Mouse (Mus musculus) embryo, embryonic 10 days (tissue): ENCODE measurements around the gene Hrh2.
A peak's percentile ranks its signal among the peaks of the same experiment; 100 is the strongest.

Experiments used
- DNase-seq: peaks from one replicate; pipeline ENCODE4 v3.0.0-alpha.2; 2015; ENCODE audit warnings: low spot score

Gene Hrh2

DNA sequence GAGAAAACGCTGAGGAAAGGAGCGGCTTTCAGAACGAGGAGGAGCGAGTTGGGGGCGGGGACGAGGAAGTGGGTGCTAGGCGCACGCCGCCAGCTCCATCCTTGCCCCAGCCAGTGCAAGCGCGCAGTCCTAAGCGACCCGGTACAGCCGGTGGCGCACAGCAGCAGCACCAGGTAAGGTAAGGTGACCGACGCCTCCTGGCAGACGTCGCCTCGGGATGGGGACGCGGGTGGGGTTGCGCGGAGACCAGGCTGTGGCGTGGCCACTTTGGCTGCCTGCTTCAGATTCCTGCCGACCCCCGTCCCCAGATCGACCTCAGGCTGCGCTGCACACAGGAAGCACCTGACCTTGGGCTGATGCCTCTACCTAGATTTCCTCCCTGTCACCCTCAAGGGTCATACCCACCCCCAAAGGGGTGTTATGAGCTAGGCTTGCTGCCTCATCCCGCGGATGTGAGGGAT is at the start of gene Hrh2:
Gene Hrh2, plus strand, starts transcription at position 109 of the 461 bp plus-strand sequence.
- DNase-seq = no peak

DNA sequence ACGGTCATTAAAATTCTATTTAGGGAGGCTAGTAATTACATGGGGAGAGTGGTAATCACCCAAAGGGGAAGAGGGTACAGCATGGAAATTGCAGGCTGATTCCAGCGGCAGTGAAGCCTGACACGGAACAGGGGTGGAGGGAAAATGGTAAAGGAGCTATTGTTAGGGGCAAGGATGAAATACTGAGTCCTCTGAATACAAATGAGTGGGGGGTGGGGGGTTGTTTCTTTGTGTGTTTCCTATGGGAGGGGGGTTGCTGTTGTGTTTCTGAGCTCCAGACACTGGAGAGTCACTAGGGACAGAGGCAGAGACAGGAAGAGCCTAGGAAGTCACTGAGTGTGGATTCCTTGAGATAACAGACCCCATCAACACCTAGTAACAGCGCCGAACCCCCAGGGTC is 48.1 kb upstream of the Hrh2 start:
- no peak for DNase-seq

DNA sequence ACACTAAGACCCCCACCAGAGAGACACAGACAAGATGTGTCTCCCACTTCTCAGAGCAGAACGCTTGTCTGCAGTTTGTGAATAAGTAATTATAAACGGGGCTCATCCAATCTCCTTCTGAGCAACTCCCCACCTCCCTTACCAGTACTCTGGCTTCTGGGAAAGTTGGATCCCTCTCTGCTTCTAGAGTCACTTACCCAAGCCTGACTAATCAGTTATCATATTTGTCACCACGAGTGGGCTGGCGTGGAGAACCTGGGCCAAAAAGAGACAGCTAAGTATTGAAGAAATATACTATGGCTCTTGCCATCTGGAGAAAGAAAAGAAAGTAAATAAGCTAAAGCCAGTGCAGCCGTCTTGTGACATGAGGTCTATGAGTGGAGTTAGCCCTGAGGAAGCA is 47.3 kb upstream of the Hrh2 start:
- DNase-seq = no peak

DNA sequence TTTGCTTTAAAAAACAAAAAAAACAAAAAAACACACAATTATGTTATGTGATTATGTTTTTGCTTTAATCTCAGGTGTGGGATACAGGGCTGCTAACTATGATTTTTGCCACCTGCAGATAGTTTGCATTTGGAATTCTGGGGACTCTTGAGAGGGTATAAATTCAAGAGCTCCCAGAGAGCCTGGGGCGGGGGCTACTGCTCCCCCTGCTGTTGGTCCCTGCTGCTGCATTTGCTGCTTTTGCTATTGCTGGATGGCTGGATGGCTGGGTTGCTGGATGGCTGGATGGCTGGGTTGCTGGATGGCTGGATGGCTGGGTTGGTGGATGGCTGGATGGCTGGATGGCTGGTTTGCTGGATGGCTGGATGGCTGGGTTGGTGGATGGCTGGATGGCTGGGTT is 44.6 kb upstream of the Hrh2 start:
- DNase-seq = no peak

DNA sequence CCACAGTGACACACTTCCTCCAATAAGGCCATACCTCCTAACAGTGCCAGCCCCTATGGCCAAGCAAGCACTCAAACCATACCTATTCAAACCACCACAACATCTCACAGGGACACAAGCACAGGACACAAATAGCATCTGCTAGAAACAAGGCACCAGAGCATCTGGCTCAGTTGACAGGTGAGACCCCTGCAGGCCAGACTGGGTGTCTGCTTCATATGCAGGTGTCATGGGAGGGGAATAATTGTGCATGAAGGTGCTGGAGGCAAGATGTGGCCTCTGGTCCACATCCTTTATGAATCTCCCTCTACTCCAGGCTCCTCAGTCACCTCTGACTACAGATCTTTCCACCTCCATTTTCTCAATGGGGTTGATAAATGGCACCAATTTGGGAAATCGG is 39.5 kb upstream of the Hrh2 start:
- DNase-seq = no peak

DNA sequence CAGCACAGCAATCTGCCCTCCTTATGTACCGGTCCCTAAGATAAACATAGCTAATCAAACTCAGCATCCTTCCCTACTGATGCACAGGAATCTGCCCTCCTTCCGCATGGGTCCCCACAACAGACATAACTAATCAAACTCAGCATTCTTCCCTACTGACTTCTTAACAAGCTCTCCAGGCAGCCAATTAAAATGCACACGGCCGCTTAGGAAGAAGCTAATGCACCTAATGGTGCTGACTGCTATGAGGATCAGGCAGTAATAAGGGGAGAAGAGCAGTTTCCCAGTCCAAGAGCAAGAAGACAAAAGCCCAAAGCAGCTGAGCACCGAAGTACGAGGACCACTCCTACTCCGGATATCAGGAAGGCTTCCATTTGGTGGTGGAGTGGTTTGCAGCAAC is 39.0 kb upstream of the Hrh2 start:
- no peak for DNase-seq

DNA sequence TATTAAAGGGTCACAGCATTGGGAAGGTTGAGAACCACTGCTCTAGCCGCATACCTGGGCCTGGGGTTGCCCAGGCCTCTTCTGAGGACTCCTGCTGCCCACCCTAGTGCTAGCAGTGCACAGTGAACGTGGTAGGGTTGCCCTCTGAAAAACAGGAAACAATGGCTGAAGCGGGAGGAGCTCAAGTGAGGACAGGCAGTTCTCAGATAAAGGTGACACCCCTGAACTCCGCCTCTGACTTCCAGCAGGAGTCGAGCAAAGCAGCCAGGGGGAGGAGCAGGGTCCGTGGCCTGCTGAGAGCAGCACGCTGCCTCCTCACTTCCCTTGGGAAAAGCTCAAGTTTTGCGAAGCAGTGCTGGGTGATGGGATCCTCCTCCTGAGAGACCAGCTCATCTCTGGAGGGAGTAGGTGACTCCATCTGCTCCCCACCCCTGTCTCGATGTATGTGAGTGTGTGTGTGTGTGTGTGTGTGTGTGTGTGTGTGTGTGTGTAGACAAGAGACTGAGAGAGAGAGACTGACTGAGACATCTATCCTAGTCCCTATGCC is 38.2 kb upstream of the Hrh2 start:
- DNase-seq = peak; percentile 40

DNA sequence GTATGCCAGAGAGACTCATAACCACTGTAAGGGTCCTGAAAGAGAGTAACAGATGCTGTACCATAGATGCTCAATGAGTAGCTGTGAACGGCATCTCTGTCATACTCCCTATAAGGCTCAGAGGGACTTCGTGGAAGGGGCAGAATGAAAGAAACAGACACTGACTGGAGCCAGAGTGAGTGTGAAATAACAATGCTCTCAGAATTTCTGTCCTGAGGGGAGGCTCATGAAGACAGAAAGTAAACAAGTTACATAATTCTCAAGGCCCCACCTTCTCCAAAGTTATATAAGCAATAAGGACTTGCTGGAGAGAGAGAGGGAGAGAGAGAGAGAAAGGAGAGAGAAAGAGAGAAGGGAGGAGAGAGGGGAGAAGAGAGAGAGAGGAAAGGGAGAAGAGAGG is 36.1 kb upstream of the Hrh2 start:
- no peak for DNase-seq

DNA sequence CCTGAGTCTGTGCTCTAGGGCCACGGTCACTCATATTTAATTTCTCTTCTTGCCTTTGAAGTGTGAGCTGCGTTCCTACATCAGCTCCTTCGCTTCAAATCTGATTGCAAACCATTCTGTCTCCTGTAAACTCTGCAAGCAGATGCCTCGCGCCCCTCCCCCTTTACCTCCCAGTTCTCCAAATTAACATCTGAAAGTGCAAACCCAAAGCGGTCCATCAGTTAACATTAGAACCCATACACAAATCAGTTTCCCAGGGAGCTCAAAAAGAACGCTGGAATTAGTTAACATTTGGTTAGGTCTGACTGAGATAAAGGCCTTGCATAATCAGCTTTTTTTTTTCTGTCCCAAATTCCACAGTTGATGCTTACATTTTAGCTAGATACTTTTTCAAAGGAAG is 32.7 kb upstream of the Hrh2 start:
- peak; percentile 18 for DNase-seq

DNA sequence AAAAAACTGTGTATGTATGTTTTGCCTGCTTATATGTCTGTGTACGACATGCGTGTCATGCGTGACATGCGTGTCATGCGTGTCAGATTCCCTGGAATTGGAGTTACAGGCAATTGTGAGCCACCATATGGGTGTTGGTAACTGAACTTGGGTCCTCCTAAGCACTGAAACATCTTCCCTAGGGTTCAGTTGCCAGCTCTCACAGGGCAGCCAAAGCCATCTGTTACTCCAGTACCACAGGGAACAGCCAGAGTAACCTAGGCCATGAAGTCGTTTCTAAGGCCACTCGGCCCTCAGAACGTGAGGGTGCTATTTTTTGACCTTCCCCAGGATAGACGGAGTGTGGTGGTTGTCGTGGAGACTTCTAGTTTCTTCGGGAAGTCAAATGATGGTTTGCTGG is 32.2 kb upstream of the Hrh2 start:
- no peak for DNase-seq

DNA sequence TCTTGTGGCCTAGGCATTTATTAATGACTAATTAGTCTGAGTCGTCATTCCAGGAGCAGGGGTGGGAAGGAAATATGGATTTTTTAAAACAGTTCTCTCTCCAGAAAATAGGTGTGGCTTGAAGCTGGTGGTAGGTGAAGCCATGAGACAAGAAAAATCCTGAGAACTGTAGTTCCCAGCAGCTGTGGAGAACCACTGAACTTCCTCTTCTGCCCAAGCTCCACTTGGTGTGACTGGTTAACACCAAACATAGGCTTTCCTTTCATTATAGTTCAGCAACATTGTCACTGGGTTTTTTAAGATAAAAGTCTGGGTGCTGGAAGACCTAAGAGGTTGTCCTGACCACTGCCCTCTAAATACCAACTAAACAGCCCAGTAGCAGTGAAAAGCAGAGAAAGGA is 31.4 kb upstream of the Hrh2 start:
- DNase-seq = no peak

DNA sequence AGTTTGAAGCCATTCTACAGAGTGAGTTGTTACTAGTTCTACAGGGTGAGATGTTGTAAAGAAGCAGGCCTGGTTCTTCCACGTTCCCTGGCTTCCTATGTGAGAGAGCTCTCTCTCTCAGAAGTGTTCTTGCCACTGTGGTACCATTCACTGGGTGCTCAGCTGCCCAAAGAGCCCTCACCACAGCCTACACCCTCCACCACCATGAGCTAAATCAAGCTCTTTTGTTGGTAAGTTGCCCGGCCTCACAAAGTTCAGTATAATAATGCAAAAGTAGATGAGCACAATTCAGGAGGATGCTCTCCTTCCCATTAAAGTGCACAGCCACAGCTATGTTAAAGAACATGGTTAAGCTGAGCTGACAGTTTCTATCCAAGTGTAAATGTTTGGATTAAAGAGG is 30.4 kb upstream of the Hrh2 start:
- no peak for DNase-seq

DNA sequence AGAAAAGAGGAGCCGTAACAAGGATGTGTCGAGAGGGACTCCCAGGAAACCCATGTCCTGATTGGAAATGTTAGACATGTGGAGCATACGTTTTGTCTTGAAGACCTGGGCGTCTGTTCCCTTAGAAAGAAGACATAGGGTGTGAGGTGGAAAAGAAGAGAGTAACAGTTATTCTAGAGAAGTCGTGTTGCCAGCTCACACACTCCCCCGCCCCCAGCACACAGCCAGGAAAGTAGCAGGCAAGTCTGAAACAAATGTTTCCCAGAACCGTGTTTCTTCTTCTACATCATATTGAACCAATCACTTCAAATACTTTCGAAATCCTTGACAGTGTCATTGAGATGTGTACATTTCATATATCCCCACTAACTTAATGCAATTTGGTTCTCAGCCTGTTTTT is 28.6 kb upstream of the Hrh2 start:
- no peak for DNase-seq

DNA sequence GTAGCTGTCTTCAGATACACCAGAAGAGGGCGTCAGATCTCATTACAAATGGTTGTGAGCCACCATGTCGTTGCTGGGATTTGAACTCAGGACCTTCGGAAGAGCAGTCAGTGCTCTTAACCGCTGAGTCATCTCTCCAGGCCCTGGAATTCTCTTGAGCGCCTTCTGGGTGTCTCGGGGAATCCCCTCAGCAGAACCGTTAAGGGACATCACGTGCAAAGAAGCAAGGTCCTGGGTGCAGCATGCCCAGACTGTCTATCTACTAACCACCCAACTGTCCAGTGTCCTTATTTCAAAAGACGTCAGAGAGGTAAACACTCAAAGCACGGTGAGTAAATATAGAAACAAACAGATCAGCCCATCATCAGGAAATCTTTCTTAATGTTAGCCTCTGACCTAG is 27.5 kb upstream of the Hrh2 start:
- DNase-seq = no peak

DNA sequence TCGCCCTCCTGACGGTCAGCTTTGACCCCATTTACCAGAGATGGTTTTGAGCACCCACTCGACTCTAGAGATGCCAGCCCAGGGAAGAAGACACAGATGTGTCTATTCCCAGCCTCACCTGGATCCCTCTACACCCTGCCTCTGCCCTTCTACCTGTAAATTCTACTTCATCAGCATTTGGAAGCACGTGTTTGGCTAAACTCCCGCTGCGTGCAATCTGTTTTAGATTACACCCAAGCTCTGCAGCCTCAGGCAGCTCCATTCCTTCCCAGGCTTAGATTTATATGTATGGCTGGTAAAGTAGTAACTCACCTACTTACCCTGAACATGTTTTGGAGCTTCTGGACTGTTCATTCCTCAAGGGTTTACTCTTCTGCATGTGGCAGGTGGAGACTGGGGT is 26.9 kb upstream of the Hrh2 start:
- no peak for DNase-seq

DNA sequence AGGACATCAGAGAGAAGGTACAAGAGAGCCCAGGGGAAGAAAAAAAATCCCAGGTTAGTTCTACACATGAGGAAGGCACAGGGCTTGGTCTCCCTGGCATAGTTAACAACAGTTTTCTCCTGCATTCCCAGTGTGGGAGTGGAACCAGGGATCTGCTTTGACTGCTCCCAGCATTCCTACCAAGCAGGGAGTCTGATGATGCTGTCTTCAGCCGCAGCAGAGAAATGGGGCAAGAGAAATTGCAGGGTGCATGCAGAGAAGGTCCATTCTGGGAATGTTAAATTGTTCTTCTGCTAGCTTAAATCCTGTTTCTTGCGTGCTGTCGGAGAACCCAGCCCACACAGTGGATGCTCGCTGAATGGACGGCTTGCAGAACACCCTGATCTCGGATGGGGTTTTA is 26.2 kb upstream of the Hrh2 start:
- DNase-seq = no peak

DNA sequence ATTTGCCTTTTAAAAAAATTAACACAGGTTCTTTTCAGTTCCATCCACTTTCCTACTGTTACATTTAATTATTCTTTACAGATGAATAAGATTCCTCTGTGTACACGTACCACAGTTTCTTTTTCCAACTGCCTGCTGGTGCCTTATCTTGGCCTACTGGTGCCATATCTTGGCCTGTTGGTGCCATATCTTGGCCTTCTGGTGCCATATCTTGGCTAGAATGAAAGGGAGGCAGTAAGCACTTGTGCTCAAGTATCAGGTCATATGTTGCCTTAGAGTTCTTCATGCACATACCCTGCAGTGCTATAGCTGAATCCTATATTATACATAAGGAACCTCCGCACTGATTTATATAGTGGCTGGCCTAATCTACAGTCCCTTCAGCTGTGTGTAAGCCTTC is 24.9 kb upstream of the Hrh2 start:
- no peak for DNase-seq

DNA sequence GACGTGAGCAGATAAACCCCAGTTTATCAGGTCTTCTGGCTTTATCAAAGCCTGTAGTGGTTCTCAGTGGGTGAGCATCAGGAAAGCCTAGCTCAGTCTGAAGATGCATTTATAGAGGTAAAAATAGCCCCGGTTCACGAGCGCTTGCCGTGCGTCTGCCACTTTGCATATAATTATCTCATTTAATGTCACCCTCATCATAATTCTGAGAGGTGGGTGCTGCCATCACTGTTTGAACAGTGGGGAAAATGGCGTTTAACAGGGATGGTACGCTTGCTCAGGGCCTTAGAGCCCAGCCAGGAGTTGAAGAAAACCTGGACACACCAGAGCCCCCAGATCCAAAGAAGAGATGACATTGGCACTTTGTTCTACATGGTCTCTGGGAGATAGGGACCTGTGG is 23.3 kb upstream of the Hrh2 start:
- no peak for DNase-seq

DNA sequence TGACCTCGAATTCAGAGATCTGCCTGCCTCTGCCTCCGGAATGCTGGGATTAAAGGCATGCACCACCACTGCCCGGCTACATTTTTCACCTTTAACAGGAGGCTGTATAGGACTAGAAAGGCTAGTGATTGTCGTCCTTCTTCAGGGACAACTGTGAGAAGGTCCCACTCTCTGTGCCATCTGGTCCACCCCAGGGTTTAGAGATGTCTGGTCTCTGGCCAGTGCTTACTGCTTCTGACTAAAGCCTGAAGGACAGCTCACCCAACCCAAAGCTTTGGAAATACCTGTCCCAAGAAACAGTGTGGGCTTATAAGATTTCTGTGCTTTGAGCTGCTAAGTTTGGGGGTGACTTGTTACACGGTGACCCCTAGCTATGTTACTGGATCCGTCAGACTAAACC is 21.6 kb upstream of the Hrh2 start:
- no peak for DNase-seq

DNA sequence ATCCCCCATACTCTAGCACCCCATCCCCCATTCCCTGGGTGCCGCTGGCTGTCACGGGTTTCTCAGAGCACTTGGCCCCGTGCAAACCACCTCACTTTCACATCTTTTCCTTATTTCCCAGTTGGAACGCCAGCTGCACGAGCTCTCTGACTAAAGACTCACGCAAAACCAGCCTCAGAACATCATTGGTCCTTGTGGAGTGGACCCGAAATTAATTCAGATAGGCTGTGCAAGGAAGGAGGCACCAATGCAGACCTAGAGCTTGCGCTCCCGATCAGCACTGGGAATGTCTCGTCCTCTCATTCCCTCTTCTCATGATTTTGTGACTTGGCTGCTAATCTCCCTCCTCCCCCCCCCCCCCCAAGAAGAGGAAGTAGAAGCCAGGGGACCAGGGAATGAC is 20.6 kb upstream of the Hrh2 start:
- no peak for DNase-seq

DNA sequence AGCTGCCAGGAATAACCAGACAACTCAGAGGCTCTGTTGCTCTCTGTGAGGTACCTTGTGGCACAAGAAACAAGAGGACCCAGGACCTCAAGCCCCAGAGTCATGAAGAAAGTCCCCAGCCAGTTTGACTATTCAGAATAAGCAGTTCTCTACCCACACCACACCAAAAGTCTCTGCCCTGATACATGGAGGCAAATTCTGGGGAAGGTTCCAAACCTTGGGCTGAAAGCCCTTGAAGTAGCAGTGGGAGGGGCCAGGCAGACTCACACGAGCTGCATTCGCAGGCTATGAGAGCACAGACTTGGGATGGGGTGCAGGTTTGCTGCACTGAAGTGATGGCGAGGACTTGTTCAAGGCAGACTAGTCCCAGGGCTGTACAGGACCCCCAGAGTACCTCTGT is 20.2 kb upstream of the Hrh2 start:
- DNase-seq = no peak

DNA sequence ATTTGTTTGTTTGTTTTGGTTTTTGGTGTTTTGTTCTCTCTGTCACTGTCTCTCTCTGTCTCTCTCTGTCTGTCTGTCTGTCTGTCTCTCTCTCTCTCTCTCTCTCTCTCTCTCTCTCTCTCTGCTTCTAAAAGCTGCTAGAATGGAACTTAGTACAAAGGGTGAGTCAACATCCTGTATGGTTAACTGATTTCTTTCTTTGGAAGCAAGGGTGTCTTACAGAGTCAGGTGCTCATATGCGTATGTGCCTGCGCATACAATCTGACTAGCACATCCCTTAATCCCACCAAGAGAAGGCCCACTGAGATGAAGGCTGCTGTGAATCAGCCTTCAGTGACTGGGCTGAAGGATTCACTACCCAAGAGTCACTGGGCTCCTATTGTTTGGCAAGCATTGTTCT is 18.0 kb upstream of the Hrh2 start:
- no peak for DNase-seq

DNA sequence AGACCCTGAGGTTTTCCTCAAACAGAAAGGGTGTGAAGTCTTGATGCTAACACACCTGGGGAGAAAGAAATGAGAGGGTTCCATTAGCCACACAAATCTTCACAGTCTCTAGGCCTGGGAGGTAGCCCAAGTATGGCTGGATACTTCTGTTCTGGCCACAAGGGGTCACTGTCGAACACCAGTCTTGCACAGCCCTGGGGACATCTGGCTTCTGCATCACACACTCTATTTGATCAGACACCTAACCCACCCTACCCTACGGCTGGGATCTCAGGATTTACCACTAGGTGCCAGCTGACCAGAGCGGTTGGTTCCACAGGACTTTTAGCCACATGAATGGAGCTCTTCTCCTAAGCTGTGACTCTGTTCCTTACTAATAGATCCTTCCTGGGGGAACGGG is 17.2 kb upstream of the Hrh2 start:
- no peak for DNase-seq

DNA sequence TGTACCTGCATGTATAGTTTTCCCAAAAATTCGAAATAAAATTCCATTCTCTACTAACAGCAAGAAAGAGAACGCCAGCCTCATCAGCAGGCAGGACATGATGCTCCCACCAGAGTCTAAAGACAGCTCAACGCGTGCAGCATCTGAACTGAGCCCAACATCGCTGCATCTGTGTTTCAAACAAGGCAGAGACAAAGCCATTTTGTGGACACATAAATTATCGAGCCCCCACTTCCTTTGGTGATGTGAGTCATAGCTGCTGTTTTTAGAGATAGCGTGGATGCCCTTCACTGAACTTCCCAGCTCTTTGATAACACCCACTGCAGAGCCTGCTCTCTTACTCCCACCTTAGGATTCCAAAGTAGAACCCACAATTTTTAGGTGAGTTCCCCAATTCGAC is 16.5 kb upstream of the Hrh2 start:
- no peak for DNase-seq

DNA sequence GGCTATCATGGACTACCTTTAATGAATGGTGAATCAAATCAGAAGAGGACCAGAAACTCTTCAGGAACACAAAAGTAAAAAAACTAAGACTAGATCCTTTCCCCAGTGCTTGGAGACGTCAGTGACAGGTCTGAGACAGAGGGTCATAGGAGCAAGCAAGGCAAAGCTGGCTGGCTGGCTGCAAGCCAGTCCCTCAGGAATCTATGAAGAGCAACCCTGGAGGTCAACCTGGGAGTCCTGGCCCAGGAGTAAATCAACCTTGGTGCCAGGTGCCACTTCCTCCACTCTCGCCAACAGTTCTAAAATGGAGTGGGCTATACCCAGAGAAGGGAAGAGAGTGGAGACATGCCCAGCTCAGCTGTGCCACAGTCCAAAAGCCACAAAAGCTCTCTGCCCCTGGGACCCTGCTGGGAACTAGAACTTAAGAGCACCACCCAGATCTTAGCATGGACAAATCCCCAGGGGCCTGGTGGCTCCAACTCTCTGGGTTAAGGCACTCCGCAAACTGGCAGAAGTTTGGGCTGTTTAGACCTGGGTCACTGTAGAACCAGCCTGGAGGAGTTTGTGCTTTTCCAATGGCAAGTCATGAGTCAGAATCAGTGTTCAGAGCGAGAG is 15.4 kb upstream of the Hrh2 start:
- no peak for DNase-seq
